Mouse (Mus musculus): Measurements from ENCODE around the gene Trappc5.

Trappc5 gene

GRCm38 (mm10) chr8:3678831-3679230, 2.7 kb downstream of the Trappc5 start:
- DNase-seq, result no peak

GRCm38 (mm10) chr8:3679236-3679635, 3.1 kb downstream of the Trappc5 start:
- DNase-seq, result no peak

DNA sequence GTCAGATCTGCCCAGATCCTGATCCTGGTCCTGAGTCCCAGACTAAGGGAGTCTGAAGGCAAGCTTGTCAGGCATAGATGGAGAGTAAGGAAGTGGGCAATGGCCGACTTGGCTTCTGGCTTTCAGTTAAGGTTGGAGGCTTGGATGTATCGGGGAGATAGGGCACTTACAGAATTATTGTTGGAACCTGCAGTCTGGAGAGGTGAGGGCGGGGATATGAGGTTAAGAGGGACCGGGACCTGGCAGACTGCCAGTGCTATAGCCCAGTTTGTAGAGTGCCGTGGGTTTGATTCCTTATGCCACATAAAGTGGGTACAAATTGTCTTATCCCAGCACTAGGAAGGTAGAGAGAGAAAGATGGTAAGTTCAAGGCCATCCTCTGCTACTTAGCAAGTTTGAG, 3.6 kb downstream of the Trappc5 start:
- no peak for DNase-seq

- DNase-seq, result no peak
These were observed 6.3 kb downstream of the Trappc5 start for GRCm38 (mm10) chr8:3682435-3682834.

GRCm38 (mm10) chr8:3683408-3684176, 7.5 kb downstream of the Trappc5 start:
- no peak for DNase-seq

GRCm38 (mm10) chr8:3684530-3684929, 8.4 kb downstream of the Trappc5 start:
- no peak for DNase-seq

- DNase-seq, result no peak
These were observed 9.3 kb downstream of the Trappc5 start for GRCm38 (mm10) chr8:3685422-3685821.

DNA sequence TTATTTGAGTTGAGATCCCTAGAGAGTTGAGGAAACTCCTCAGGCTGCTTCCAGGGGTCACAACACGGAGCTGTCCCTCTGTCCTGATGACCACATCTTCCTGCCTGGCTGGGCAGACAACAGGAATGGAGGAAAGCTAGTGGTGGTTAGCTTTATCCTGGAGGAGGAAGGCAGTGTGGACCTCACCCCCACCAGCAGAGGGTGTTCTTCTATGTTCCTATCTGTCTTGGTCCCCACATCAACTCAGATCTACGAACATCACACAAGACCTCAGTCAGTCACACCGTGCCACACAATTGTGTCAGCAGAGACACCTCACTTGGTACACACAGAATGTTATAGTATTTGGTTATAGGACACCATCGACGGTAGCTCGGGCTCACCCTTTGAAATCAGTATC, 11.4 kb downstream of the Trappc5 start:
- no peak for DNase-seq

DNA sequence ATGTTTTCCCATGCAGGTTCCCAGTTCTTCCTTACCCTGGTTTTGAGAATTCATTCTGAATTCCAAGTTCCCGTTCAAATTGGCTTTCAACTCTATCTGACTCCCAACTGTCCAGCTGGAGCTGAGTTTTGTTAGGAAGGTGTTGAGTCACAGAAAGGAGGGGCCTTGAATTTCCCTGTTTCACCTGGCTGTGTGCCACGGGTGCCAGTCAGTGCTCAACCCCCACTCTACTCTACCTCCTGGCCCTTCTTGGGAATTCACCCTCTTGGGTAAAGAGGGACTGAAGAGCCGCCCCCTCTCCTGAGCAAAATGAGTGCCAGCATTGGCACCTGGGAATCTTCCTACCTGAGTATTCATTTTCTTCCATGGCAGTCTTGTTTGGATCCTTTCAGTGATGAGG, 14.7 kb downstream of the Trappc5 start:
- DNase-seq, result no peak

GRCm38 (mm10) chr8:3694121-3694520, 18.0 kb downstream of the Trappc5 start, which contains the start of gene Fcer2a:
TSS of gene Fcer2a (minus strand) at chr8:3694175.
- DNase-seq, result peak; percentile 60 to 73

DNA sequence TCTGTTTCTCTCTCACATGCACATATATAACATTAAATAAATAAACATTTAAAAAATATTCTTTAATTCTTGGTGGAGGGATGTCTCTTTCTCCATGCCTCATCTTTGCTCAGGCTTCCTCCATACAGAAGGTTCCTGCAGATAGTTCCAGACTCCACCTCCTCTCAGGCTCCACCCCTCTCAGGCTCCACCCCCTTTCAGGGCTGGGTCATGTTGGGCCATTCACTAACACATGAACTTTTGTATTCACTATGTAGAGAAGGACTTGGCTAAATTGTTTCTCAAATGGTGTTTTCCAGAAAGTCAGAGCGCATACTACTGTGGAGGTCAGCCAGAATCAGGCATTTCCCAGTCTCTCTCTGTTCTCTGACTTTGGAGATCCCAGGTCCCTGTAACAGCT, 25.4 kb downstream of the Trappc5 start:
- DNase-seq, result peak; percentile 55 to 63

DNA sequence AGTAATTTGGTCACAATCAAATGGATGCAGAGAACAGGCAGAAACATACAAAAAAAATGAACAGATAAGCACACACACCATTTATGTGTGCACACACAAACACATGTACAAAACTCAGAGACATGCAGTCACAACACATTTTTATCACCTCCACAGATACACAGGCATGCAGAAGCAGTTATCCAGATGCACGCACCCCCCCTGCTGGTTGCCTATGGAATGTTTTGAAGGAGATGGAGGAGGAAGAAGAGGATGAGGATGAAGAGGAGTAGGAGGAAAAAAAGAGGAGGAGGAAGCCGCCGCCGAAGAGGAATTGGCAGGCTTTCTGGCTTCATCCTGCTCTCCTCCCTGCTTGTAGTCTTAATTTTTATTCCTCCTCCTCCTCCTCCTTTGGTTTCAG, 29.6 kb downstream of the Trappc5 start:
- no peak for DNase-seq

DNA sequence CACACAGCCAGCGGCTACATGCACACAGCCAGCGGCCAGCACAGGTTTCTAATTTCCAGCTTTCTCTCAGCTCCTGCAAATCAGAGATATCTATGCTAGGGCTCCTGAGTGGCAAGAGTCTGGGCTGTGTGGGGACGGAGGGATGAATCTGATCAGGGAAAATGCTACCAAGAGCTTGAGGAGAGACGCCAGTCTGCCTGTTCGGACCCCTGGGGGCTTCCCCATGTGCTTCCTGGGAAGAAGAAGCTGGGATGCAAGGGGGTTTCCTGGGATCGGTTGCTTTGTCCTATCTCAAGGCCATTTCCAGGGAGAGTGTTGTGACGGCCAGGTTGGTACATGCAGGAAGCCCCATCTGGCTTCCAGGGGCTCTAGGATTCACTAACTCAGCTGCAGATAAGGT, 31.5 kb downstream of the Trappc5 start:
- no peak for DNase-seq

DNA sequence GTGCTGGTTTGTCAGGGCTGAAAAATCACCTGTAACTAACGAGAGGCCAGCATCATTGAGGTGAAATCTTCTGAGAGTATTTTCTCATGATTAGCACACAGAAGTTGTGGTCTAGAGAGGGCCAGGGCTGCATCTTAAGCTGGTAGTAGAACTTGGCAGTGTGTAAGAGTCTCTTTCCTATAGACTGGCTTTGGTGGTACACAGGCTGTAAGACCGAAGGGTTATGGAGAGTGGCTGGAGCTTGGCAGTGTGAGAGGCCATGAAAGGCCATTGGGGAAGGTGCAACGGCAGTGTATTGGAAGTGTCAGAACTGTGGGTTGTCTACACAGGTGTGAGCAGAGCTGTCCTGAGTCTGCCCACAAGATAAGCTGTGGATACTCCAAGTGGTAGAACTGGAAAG, 34.2 kb downstream of the Trappc5 start:
- peak in 1 of 2 experiments; percentile 27 for DNase-seq

GRCm38 (mm10) chr8:3711646-3712045, 35.5 kb downstream of the Trappc5 start:
- DNase-seq, result peak; percentile 50 to 55

DNA sequence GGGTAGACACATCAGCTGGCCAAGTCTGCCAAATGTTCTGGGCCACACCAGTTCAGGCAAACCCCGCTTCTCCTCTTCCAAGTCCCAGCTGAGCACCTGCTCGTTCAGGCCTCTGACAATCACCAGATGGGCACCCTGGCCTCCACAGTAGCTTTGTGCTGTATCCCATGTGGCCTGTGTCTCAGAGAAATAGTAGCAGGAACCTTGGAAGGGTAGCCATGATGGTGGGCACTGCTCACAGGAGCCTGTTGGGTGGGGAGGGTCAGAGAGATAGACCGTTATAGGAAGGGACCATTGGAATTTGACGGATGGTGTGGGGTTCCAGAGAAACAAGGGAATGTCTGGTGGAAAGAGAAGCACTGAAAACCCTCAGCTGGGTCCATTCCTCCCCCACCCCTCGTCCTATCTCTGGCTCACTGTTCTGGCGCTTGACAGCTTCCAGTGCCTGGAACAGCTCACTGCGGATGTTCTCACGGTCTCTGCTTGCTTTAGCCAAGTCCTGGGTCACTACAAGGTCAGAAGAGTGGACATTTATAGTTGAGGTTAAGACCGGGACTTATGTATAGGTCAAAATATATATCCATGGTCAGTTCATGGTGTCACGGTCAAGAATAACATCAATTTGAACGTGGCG, 41.3 kb downstream of the Trappc5 start:
- no peak for DNase-seq

- peak; percentile 92 to 93 for DNase-seq
These were observed 42.5 kb downstream of the Trappc5 start for GRCm38 (mm10) chr8:3718559-3718958.

DNA sequence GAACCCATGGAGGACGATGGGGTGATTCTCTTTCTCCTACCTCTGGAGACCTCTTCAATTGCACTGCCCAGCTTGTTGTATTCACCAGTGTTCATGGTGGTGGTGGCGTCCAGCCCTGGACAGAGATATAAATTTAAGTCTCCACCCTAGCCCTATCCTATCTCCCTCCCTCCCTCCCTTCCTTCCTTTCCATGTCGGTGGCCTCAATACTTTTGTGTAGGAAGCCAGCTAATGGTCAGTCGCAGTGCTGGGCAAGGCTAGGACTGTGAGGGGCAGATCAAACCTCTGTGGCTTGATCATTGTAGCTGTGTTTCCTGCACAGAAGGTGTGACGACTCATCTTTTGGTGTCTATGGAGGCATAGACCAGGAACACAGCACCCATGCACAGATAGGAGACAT, 44.5 kb downstream of the Trappc5 start, which contains the start of gene Clec4g:
Clec4g (minus strand) TSS at position 101 of the 400 bp plus-strand sequence.
- DNase-seq, result no peak

GRCm38 (mm10) chr8:3721041-3721440, 44.9 kb downstream of the Trappc5 start:
- no peak for DNase-seq
